Mouse (Mus musculus): Measurements from ENCODE around the gene Col5a1. TPM values are rescaled to one million over a fixed set of nuclear protein-coding genes. Genes with fewer than 3 reads are reported as not detected.

The Col5a1 gene
- polyA plus RNA-seq, 1 experiment = 0.03 TPM

- Histone ChIP-seq H3K4me3 (replicated peaks) (no peak overlapping the region), H3K36me3 (replicated peaks; ENCODE audit: low read length) (no peaks in the 10 kb centered on the region), H3K27me3 (replicated peaks) (peaks cover 63% of the 10 kb centered on the region), H3K4me1 (peaks cover 3% of the 10 kb centered on the region; the same call in 1 of the 2 replicates), H3K9me3 (no peaks in the 10 kb centered on the region)
- TF ChIP-seq FLI1 (IDR thresholded peaks at IDR 0.05; ENCODE audit: low read length) (no peak), GATA1 (IDR thresholded peaks at IDR 0.05; ENCODE audit: borderline replicate concordance, low read length) (no peak)
Measured at GRCm38 (mm10) chr2:27931971-27932370, 45.7 kb downstream of the Col5a1 start.

DNA sequence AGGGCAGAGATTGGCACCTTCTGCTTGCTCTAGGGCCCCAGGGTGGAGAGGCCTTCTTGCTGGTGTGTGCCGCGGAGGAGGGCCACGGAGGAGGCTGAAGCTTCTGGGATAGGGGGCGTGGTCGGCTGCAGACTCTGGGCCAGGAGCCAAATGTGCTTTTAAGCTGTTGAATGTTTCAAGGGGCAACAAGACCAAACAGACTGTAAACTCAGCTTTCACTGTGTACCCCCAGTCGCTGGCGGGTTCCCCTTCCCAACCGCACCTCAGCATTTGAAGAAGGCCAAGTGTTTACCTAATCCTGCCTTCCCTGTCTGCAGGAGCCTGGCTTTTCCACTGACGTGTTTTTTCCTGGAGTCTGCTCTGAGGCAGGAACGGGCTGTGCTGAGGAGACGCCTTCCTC is 48.0 kb downstream of the Col5a1 start:
- Histone ChIP-seq H3K9me3 (no peaks in the 10 kb centered on the region), H3K36me3 (replicated peaks; ENCODE audit: low read length) (no peaks in the 10 kb centered on the region), H3K27me3 (replicated peaks) (peaks cover 60% of the 10 kb centered on the region), H3K4me3 (replicated peaks) (no peak overlapping the region), H3K4me1 (peaks cover 3% of the 10 kb centered on the region; the same call in 1 of the 2 replicates)
- TF ChIP-seq GATA1 (IDR thresholded peaks at IDR 0.05; ENCODE audit: borderline replicate concordance, low read length) (no peak), FLI1 (IDR thresholded peaks at IDR 0.05; ENCODE audit: low read length) (no peak)

GRCm38 (mm10) chr2:27934831-27935230 is 48.6 kb downstream of the Col5a1 start:
- peaks cover 3% of the 10 kb centered on the region; the same call in 1 of the 2 replicates for H3K4me1 ChIP-seq
- no peak overlapping the region for H3K4me3 ChIP-seq (replicated peaks)
- TF ChIP-seq FLI1 (IDR thresholded peaks at IDR 0.05; ENCODE audit: low read length) (no peak), GATA1 (IDR thresholded peaks at IDR 0.05; ENCODE audit: borderline replicate concordance, low read length) (no peak)
- H3K27me3 ChIP-seq (replicated peaks) = peaks cover 63% of the 10 kb centered on the region
- H3K9me3 ChIP-seq = no peaks in the 10 kb centered on the region
- no peaks in the 10 kb centered on the region for H3K36me3 ChIP-seq (replicated peaks; ENCODE audit: low read length)

GRCm38 (mm10) chr2:27935441-27935840 is 49.2 kb downstream of the Col5a1 start:
- Histone ChIP-seq H3K27me3 (replicated peaks) (peaks cover 66% of the 10 kb centered on the region), H3K4me1 (peaks cover 3% of the 10 kb centered on the region; the same call in 1 of the 2 replicates)

DNA sequence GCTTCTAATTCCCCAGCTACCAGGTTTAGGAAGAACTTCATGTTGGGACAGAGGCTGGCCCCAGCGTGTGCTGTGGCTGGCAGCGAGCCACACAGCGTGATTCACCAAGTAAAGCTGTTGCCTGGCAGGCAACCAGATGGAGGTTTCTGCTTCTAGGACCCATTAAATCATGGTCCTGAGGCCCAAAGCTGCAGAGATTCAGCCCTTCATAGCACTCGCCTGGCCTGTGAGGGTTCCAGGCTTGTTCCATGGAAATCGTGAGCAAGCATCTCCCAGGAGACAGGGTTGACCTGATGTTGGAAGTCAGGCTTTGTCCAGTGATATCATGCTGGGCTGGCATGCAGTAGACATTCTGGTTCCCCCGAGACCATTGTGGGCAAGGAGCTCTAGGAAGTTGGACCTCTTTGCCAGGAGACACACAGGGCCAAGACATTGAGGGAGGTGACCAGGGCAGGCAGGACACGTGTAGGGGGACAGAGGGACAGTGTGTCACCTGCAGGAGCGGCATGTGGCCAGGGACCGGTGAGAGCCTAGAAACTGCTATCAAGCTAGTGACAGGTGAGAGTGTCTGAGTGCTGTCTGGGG is 50.5 kb downstream of the Col5a1 start:
- Histone ChIP-seq H3K36me3 (replicated peaks; ENCODE audit: low read length) (no peaks in the 10 kb centered on the region), H3K27me3 (replicated peaks) (peaks cover 68% of the 10 kb centered on the region), H3K4me1 (peaks cover 3% of the 10 kb centered on the region; the same call in 1 of the 2 replicates), H3K9me3 (no peaks in the 10 kb centered on the region), H3K4me3 (replicated peaks) (peak overlapping the region; percentile 38)
- no peak for TF ChIP-seq GATA1 (IDR thresholded peaks at IDR 0.05; ENCODE audit: borderline replicate concordance, low read length)
- no peak for TF ChIP-seq FLI1 (IDR thresholded peaks at IDR 0.05; ENCODE audit: low read length)

More at GRCm38 (mm10) chr2:27935441-27935840, 49.2 kb downstream of the Col5a1 start:
- Histone ChIP-seq H3K9me3 (no peaks in the 10 kb centered on the region), H3K36me3 (replicated peaks; ENCODE audit: low read length) (no peaks in the 10 kb centered on the region), H3K4me3 (replicated peaks) (no peak overlapping the region)
- TF ChIP-seq FLI1 (IDR thresholded peaks at IDR 0.05; ENCODE audit: low read length) (no peak), GATA1 (IDR thresholded peaks at IDR 0.05; ENCODE audit: borderline replicate concordance, low read length) (no peak)

GRCm38 (mm10) chr2:27939433-27939832 is 53.2 kb downstream of the Col5a1 start:
- H3K4me3 ChIP-seq (replicated peaks) = no peak overlapping the region
- H3K4me1 ChIP-seq = peaks cover 3% of the 10 kb centered on the region; the same call in 1 of the 2 replicates
- TF ChIP-seq FLI1 (IDR thresholded peaks at IDR 0.05; ENCODE audit: low read length) = no peak
- no peak for TF ChIP-seq GATA1 (IDR thresholded peaks at IDR 0.05; ENCODE audit: borderline replicate concordance, low read length)
- no peaks in the 10 kb centered on the region for H3K9me3 ChIP-seq
- peaks cover 59% of the 10 kb centered on the region for H3K27me3 ChIP-seq (replicated peaks)
- H3K36me3 ChIP-seq (replicated peaks; ENCODE audit: low read length) = no peaks in the 10 kb centered on the region

DNA sequence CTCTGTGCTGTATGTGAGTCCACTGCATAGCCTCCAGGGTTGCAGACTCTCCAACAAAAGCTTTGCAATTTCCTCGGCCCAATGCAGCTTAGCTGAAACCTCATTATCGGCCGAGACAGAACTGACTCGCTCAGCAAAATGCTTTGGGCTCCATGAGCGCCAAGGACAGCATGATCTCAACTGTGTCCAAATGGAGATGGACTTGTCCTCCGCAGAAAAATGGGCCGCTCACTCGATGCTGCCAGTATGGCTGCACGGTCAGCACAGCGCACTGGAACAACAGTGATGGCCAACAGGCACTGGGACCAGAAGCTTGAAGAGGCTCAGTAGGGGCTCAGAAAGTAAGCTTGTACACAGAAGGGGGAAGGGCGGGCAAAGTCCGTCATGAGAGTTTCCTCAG is 53.9 kb downstream of the Col5a1 start:
- TF ChIP-seq GATA1 (IDR thresholded peaks at IDR 0.05; ENCODE audit: borderline replicate concordance, low read length) (no peak), FLI1 (IDR thresholded peaks at IDR 0.05; ENCODE audit: low read length) (no peak)
- H3K27me3 ChIP-seq (replicated peaks) = peaks cover 56% of the 10 kb centered on the region
- H3K4me1 ChIP-seq = peaks cover 3% of the 10 kb centered on the region; the same call in 1 of the 2 replicates
- H3K4me3 ChIP-seq (replicated peaks) = no peak overlapping the region
- no peaks in the 10 kb centered on the region for H3K36me3 ChIP-seq (replicated peaks; ENCODE audit: low read length)
- H3K9me3 ChIP-seq = no peaks in the 10 kb centered on the region

DNA sequence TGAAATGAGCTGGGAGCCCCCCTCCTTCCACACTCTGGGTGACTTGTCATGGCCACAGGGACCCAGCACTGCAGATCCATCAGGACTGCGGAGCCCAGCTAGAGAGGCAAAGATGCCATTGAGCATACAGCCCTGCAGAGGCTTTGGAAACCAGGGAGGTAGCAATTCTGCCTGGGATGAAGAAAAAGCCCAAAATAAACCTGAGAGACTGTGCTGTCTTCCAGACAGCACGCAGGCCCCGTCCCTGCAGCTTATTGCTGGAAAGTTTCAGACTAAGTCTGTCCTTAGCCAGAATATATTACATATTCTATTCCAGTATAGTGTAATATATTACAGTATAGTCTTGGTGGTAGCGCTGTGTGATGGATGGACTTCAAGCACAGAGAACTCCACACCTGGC is 61.0 kb downstream of the Col5a1 start:
- Histone ChIP-seq H3K4me1 (no peaks in the 10 kb centered on the region), H3K27me3 (replicated peaks) (peaks cover 48% of the 10 kb centered on the region), H3K9me3 (no peaks in the 10 kb centered on the region), H3K36me3 (replicated peaks; ENCODE audit: low read length) (no peaks in the 10 kb centered on the region), H3K4me3 (replicated peaks) (no peak overlapping the region)
- TF ChIP-seq GATA1 (IDR thresholded peaks at IDR 0.05; ENCODE audit: borderline replicate concordance, low read length) = no peak

DNA sequence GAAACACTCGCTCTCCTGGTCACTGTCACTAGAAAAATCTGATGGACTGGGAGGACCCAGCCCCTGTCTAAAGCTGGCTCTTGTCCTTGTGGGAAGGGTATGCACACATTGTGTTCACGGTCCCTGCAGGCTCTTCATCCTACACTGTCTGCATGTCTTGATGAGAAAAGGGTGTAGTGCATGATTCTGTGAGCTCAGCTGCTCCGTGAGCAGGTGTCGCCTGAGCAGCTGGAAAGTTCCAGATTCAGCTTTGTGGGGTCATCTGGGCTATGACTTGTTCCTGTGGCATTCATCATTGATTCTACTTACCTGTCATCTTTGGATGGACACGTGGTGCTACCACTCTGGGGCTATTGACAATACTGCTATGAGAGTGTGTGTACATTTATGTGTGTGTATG is 61.7 kb downstream of the Col5a1 start:
- H3K9me3 ChIP-seq = no peaks in the 10 kb centered on the region
- no peak overlapping the region for H3K4me3 ChIP-seq (replicated peaks)
- no peaks in the 10 kb centered on the region for H3K4me1 ChIP-seq
- TF ChIP-seq FLI1 (IDR thresholded peaks at IDR 0.05; ENCODE audit: low read length) (no peak), GATA1 (IDR thresholded peaks at IDR 0.05; ENCODE audit: borderline replicate concordance, low read length) (no peak)
- H3K36me3 ChIP-seq (replicated peaks; ENCODE audit: low read length) = no peaks in the 10 kb centered on the region
- H3K27me3 ChIP-seq (replicated peaks) = peaks cover 50% of the 10 kb centered on the region

DNA sequence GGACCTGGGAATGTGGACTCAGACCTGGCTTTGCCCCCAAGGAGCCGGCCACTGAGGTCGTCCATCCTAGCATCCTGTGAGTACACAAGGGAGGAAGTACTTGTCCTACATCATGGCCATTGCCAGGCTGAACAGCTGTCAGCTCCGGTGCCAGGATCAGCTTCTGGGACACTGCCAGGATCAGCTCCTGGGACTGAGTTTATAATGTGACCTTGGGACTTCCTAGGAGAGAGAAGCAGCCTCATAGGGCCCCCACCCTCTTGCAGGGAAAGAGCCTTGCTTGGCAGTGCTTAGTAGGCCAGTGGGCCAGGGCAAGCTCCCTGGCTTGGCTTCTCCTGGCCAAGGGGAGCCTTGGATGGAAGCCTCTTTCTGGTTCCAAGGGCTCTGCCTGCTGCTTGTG is 67.6 kb downstream of the Col5a1 start:
- no peaks in the 10 kb centered on the region for H3K9me3 ChIP-seq
- H3K4me3 ChIP-seq (replicated peaks) = no peak overlapping the region
- no peak for TF ChIP-seq GATA1 (IDR thresholded peaks at IDR 0.05; ENCODE audit: borderline replicate concordance, low read length)
- TF ChIP-seq FLI1 (IDR thresholded peaks at IDR 0.05; ENCODE audit: low read length) = no peak
- peaks cover 52% of the 10 kb centered on the region for H3K27me3 ChIP-seq (replicated peaks)
- no peaks in the 10 kb centered on the region for H3K4me1 ChIP-seq
- H3K36me3 ChIP-seq (replicated peaks; ENCODE audit: low read length) = no peaks in the 10 kb centered on the region

Data from megakaryocyte, embryonic 14.5 days (primary cell).